9 mouse cellular contexts compared by ENCODE assay signal in genomic region chr15:83209719-83210118, GRCm38 (mm10). TPM values are rescaled to one million over a fixed set of nuclear protein-coding genes. Genes with fewer than 3 reads are reported as not detected.
A peak's percentile ranks its signal among the peaks of the same experiment; 100 is the strongest.
DNase-seq lines count a peak whose midpoint lies in the region; ATAC-seq and TF ChIP-seq lines count a peak whose summit lies in the region.
"Had no signal": no experiment of that assay in that cellular context is flagged by ENCODE, and none has a peak within 500 bp of the region (broad histone marks: within the 10 kb centered on the region; RNA-seq: fewer than 3 reads in every experiment).

No protein-coding gene starts in this region.

- no peaks in the 10 kb centered on the region for H3K36me3 ChIP-seq in forebrain, embryonic 13.5 days (ENCODE audit: poor library complexity, severe bottlenecking)
- no peaks in the 10 kb centered on the region for H3K36me3 ChIP-seq in limb, embryonic 11.5 days (ENCODE audit: control insufficient read depth, insufficient read depth, low read length)
- no peaks in the 10 kb centered on the region for H3K36me3 ChIP-seq in neural tube, embryonic 15.5 days
- H3K36me3 ChIP-seq: G1E had no signal

- no peaks in the 10 kb centered on the region for H3K9me3 ChIP-seq in forebrain, embryonic 13.5 days (replicated peaks)
- no peaks in the 10 kb centered on the region for H3K9me3 ChIP-seq in limb, embryonic 11.5 days (ENCODE audit: control insufficient read depth, low read length)
- H3K9me3 ChIP-seq in neural tube, embryonic 15.5 days (replicated peaks) = no peaks in the 10 kb centered on the region
- H3K9me3 ChIP-seq: G1E had no signal

- no peak for TF ChIP-seq CTCF in left cerebral cortex, adult 2 months (IDR thresholded peaks at IDR 0.05)

- 18% methylated on average over 10 of the region's 10 CpGs for WGBS in forebrain, embryonic 13.5 days
- WGBS in limb, embryonic 11.5 days = 15% methylated on average over 10 of the region's 10 CpGs
- 20% methylated on average over 10 of the region's 10 CpGs for WGBS in neural tube, embryonic 15.5 days

- no peak for DNase-seq in left cerebral cortex, adult 2 months (ENCODE audit: extremely low spot score in 1 of 2, low spot score in 2 of 2)
- DNase-seq in left cerebral cortex, postnatal 4 days = no peak
- DNase-seq in limb, embryonic 11.5 days (ENCODE audit: low spot score) = no peak
- no peak for DNase-seq in cerebellum, adult 11-12 months
- no peak for DNase-seq in adrenal gland, postnatal 10 days
- DNase-seq in gastrocnemius, postnatal 4 days (ENCODE audit: low spot score in 2 of 2) = no peak

- H3K4me1 ChIP-seq in forebrain, embryonic 13.5 days = peaks cover 7% of the 10 kb centered on the region
- H3K4me1 ChIP-seq in limb, embryonic 11.5 days (ENCODE audit: control insufficient read depth, insufficient read depth, low read length) = 0 out of 2 replicates have a peak, but pooled peaks cover under 1% of the 10 kb centered on the region
- H3K4me1 ChIP-seq in neural tube, embryonic 15.5 days = peaks cover 12% of the 10 kb centered on the region

- H3K4me3 ChIP-seq in left cerebral cortex, adult 2 months = peak overlapping the region; percentile 32
- peak overlapping the region; percentile 15; the same call in 1 of the 2 replicates for H3K4me3 ChIP-seq in forebrain, embryonic 13.5 days
- peak overlapping the region; percentile 4; the same call in 1 of the 2 replicates for H3K4me3 ChIP-seq in limb, embryonic 11.5 days (ENCODE audit: low read depth, low read length)
- peak overlapping the region; percentile 31 for H3K4me3 ChIP-seq in neural tube, embryonic 15.5 days (replicated peaks)

- intact Hi-C loops in left cerebral cortex, adult 2 months (cut with DNase I) = loop anchor here (1.0 to 5.0 kb wide), 6 partner anchors 37 to 407 kb away; partner anchors contain the start of gene Cyb5r3
- intact Hi-C loops in left cerebral cortex, postnatal 4 days (cut with DNase I) = no loop called here

- H3K27ac ChIP-seq in left cerebral cortex, adult 2 months = no peak overlapping the region
- no peak overlapping the region for H3K27ac ChIP-seq in forebrain, embryonic 13.5 days
- no peak overlapping the region for H3K27ac ChIP-seq in limb, embryonic 11.5 days (replicated peaks; ENCODE audit: low read depth, low read length)
- H3K27ac ChIP-seq in neural tube, embryonic 15.5 days (replicated peaks) = no peak overlapping the region; the same call in 1 of the 2 replicates

- H3K9ac ChIP-seq in forebrain, embryonic 13.5 days = no peak overlapping the region
- H3K9ac ChIP-seq in limb, embryonic 11.5 days (ENCODE audit: low read length) = no peak overlapping the region
- H3K9ac ChIP-seq in neural tube, embryonic 15.5 days (replicated peaks) = 0 out of 2 replicates have a peak overlapping the region, but pooled peaks have one; percentile 37

- H3K4me2 ChIP-seq in forebrain, embryonic 13.5 days = peak overlapping the region; percentile 46
- peak overlapping the region; percentile 45 for H3K4me2 ChIP-seq in limb, embryonic 11.5 days (ENCODE audit: low read depth, severe bottlenecking)
- peak overlapping the region; percentile 60 for H3K4me2 ChIP-seq in neural tube, embryonic 15.5 days

- ATAC-seq in forebrain, embryonic 13.5 days = no peak
- no peak for ATAC-seq in limb, embryonic 11.5 days (ENCODE audit: insufficient number of reproducible peaks, low FRiP score, low TSS enrichment, low read depth)
- no peak for ATAC-seq in neural tube, embryonic 15.5 days (ENCODE audit: low FRiP score)

- peaks cover 5% of the 10 kb centered on the region; the same call in 1 of the 2 replicates for H3K27me3 ChIP-seq in forebrain, embryonic 13.5 days
- H3K27me3 ChIP-seq in limb, embryonic 11.5 days (ENCODE audit: control insufficient read depth, insufficient read depth, low read length) = no peaks in the 10 kb centered on the region
- no peaks in the 10 kb centered on the region for H3K27me3 ChIP-seq in neural tube, embryonic 15.5 days (replicated peaks)

RNA-seq across cellular contexts. Expression of gene Cyb5r3, which starts 37.3 kb away (rescaled TPM):
- 10 to 100 TPM; 58.4 to 63.1 TPM for total RNA-seq in left cerebral cortex, adult 2 months (2021)
- 100 to 1,000 TPM; 106 TPM for total RNA-seq in left cerebral cortex, postnatal 4 days (2021)
- polyA plus RNA-seq in forebrain, embryonic 13.5 days (2015; fragmentation: Nextera tagmentation; extraction: Ambion mirVana) = 99.0 and 107 TPM in 2 replicates
- 136 and 149 TPM in 2 replicates for polyA plus RNA-seq in limb, embryonic 11.5 days (2014; fragmentation: Nextera tagmentation; extraction: Ambion mirVana)
- polyA plus RNA-seq in neural tube, embryonic 15.5 days (2015; fragmentation: Nextera tagmentation; extraction: Ambion mirVana) = 112 and 128 TPM in 2 replicates
- total RNA-seq in adrenal gland, postnatal 10 days (2021) = 100 to 1,000 TPM; 176 to 199 TPM
- 100 to 1,000 TPM; 171 TPM for total RNA-seq in gastrocnemius, postnatal 4 days (2021)

RNA-seq across cellular contexts. Expression of gene A4galt, which starts 41.9 kb away (rescaled TPM):
- 1 to 10 TPM; 1.9 to 4.5 TPM for total RNA-seq in left cerebral cortex, adult 2 months (2021)
- 1 to 10 TPM; 3.1 to 3.9 TPM for total RNA-seq in left cerebral cortex, postnatal 4 days (2021)
- polyA plus RNA-seq in forebrain, embryonic 13.5 days (2015; fragmentation: Nextera tagmentation; extraction: Ambion mirVana) = 1.5 and 2.2 TPM in 2 replicates
- polyA plus RNA-seq in limb, embryonic 11.5 days (2014; fragmentation: Nextera tagmentation; extraction: Ambion mirVana) = 0.18 TPM in 1 of 2 replicates, not detected in the other
- 2.5 and 4.2 TPM in 2 replicates for polyA plus RNA-seq in neural tube, embryonic 15.5 days (2015; fragmentation: Nextera tagmentation; extraction: Ambion mirVana)
- total RNA-seq in adrenal gland, postnatal 10 days (2021) = 10 to 100 TPM; 12.3 to 12.8 TPM
- 10 to 100 TPM in 1 of 2 experiments, 1 to 10 TPM in 1; 9.7 to 11.0 TPM for total RNA-seq in gastrocnemius, postnatal 4 days (2021)
- polyA plus RNA-seq: G1E had no signal
